Comparison of ENCODE assay signal across 9 mouse cellular contexts in the genomic region with DNA sequence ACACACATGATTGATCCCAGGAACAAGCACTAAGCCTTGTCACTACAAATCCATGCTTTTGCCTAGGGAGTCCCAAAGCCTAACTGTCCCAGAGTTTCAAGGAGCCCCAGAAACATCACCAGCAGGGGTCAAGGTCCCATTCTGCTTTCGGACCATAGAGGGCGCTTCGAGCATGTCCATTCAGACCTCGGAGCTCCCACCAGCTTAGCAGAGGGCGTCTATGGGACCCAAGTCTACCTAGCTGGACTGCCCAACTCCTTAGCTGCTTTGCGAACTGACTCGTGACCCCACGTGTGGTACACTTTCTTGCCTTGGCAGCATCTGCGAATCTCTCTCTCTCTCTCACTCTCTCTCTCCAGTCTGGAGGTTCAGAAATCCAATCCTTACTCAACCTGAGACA. TPM values are rescaled to one million over a fixed set of nuclear protein-coding genes. Genes with fewer than 3 reads are reported as not detected.
DNase-seq lines count a peak whose midpoint lies in the region; ATAC-seq and TF ChIP-seq lines count a peak whose summit lies in the region.
"Had no signal": no experiment of that assay in that cellular context is flagged by ENCODE, and none has a peak within 500 bp of the region (broad histone marks: within the 10 kb centered on the region; RNA-seq: fewer than 3 reads in every experiment).

No protein-coding gene starts in this region.

- peaks cover 81% of the 10 kb centered on the region for H3K27me3 ChIP-seq in intestine, embryonic 14.5 days (replicated peaks; ENCODE audit: control insufficient read depth, insufficient read depth, low read length)
- peaks cover 60% of the 10 kb centered on the region for H3K27me3 ChIP-seq in intestine, embryonic 16.5 days (replicated peaks; ENCODE audit: control insufficient read depth, insufficient read depth, low read length)
- peaks cover 64% of the 10 kb centered on the region for H3K27me3 ChIP-seq in hindbrain, embryonic 13.5 days

- peak; percentile 63 for DNase-seq in intestine, embryonic 14.5 days (ENCODE audit: low spot score)
- DNase-seq in lung, adult 2 months: peak; percentile 53
- peak; percentile 67 for DNase-seq in retina, postnatal 1 day
- no peak for DNase-seq in spleen, postnatal 10 days (ENCODE audit: low spot score in 2 of 2)
- DNase-seq in left cerebral cortex, postnatal 14 days (ENCODE audit: low spot score in 2 of 2): no peak

- ATAC-seq in intestine, embryonic 14.5 days (replicated peaks; ENCODE audit: low FRiP score, low TSS enrichment, low read depth): 0 out of 2 replicates have a peak, but pooled peaks have one; percentile 20
- no peak for ATAC-seq in intestine, embryonic 16.5 days
- ATAC-seq in common myeloid progenitor, adult 5-6 weeks (replicated peaks; ENCODE audit: low read depth, poor library complexity, severe bottlenecking): peak; percentile 68; the same call in 1 of the 2 replicates
- 0 out of 2 replicates have a peak, but pooled peaks have one; percentile 13 for ATAC-seq in hindbrain, embryonic 13.5 days (ENCODE audit: low FRiP score)

- intact Hi-C loops in left cerebral cortex, postnatal 14 days (cut with DNase I): loop anchor here (5.0 kb wide), 3 partner anchors 494 to 1316 kb away; no protein-coding TSS in a partner anchor

- no peaks in the 10 kb centered on the region; the same call in 1 of the 2 replicates for H3K4me1 ChIP-seq in intestine, embryonic 14.5 days (replicated peaks; ENCODE audit: control insufficient read depth, insufficient read depth, low read length)
- H3K4me1 ChIP-seq in intestine, embryonic 16.5 days (ENCODE audit: control insufficient read depth, insufficient read depth, low read length): 0 out of 2 replicates have a peak, but pooled peaks cover 6% of the 10 kb centered on the region
- H3K4me1 ChIP-seq in hindbrain, embryonic 13.5 days (replicated peaks): peaks cover 88% of the 10 kb centered on the region
- H3K4me1 ChIP-seq in lung, adult 2 months (ENCODE audit: control insufficient read depth, insufficient read depth, low read length): no peaks in the 10 kb centered on the region

- TF ChIP-seq POLR2A in lung, adult 2 months (IDR thresholded peaks at IDR 0.05; ENCODE audit: borderline replicate concordance, extremely low read depth, low read depth, low read length): no peak

- WGBS in intestine, embryonic 14.5 days: 9% methylated on average over 9 of the region's 9 CpGs
- 16% methylated on average over 9 of the region's 9 CpGs for WGBS in intestine, embryonic 16.5 days
- WGBS in hindbrain, embryonic 13.5 days: 5% methylated on average over 9 of the region's 9 CpGs
- WGBS in lung, adult 2 months: 2% methylated on average over 9 of the region's 9 CpGs

- no peaks in the 10 kb centered on the region for H3K9me3 ChIP-seq in intestine, embryonic 14.5 days (ENCODE audit: control insufficient read depth, low read length)
- H3K9me3 ChIP-seq in intestine, embryonic 16.5 days (ENCODE audit: control insufficient read depth, low read length): no peaks in the 10 kb centered on the region
- no peaks in the 10 kb centered on the region for H3K9me3 ChIP-seq in hindbrain, embryonic 13.5 days

- H3K36me3 ChIP-seq in intestine, embryonic 14.5 days (ENCODE audit: control insufficient read depth, insufficient read depth, low read length): no peaks in the 10 kb centered on the region
- no peaks in the 10 kb centered on the region for H3K36me3 ChIP-seq in intestine, embryonic 16.5 days (ENCODE audit: control insufficient read depth, insufficient read depth, low read length)
- no peaks in the 10 kb centered on the region for H3K36me3 ChIP-seq in hindbrain, embryonic 13.5 days

- no peak overlapping the region for H3K4me3 ChIP-seq in intestine, embryonic 14.5 days (ENCODE audit: low read depth, low read length)
- H3K4me3 ChIP-seq in intestine, embryonic 16.5 days (ENCODE audit: low read length): no peak overlapping the region
- peak overlapping the region; percentile 62 for H3K4me3 ChIP-seq in hindbrain, embryonic 13.5 days
- peak overlapping the region; percentile 8 for H3K4me3 ChIP-seq in lung, adult 2 months (replicated peaks; ENCODE audit: extremely low read depth, low read depth, low read length)

- H3K9ac ChIP-seq in intestine, embryonic 14.5 days (ENCODE audit: low read length): no peak overlapping the region
- no peak overlapping the region for H3K9ac ChIP-seq in intestine, embryonic 16.5 days (ENCODE audit: low read depth, low read length)
- H3K9ac ChIP-seq in hindbrain, embryonic 13.5 days: peak overlapping the region; percentile 90

- no peak overlapping the region for H3K4me2 ChIP-seq in intestine, embryonic 14.5 days (ENCODE audit: low read length)
- no peak overlapping the region for H3K4me2 ChIP-seq in intestine, embryonic 16.5 days (ENCODE audit: low read depth, low read length)
- H3K4me2 ChIP-seq in hindbrain, embryonic 13.5 days: peak overlapping the region; percentile 69

- no peak overlapping the region for H3K27ac ChIP-seq in intestine, embryonic 14.5 days (ENCODE audit: low read depth)
- no peak overlapping the region for H3K27ac ChIP-seq in intestine, embryonic 16.5 days (ENCODE audit: low read length)
- H3K27ac ChIP-seq in hindbrain, embryonic 13.5 days: peak overlapping the region; percentile 64

- TF ChIP-seq CTCF in lung, adult 2 months (IDR thresholded peaks at IDR 0.05; ENCODE audit: insufficient read depth, low read length): peak; percentile 52

RNA-seq across cellular contexts. Expression of gene Irx1, which starts 7.0 kb away (rescaled TPM):
- polyA plus RNA-seq in intestine, embryonic 14.5 days (2014; fragmentation: Nextera tagmentation; extraction: Ambion mirVana): not detected in 2 replicates
- polyA plus RNA-seq in intestine, embryonic 16.5 days (2015; fragmentation: Nextera tagmentation; extraction: Ambion mirVana): not detected in 2 replicates
- total RNA-seq in common myeloid progenitor, adult 5-6 weeks (2017): not detected in 2 replicates
- polyA plus RNA-seq in hindbrain, embryonic 13.5 days (2015; fragmentation: Nextera tagmentation; extraction: Ambion mirVana): 8.3 and 8.7 TPM in 2 replicates
- 122 and 300 TPM in 2 replicates for polyA plus RNA-seq in lung, adult 2 months (2012; rRNA removed)
- 1 to 10 TPM in 1 of 2 experiments, under 1 TPM in 1; 0.68 to 1.2 TPM for total RNA-seq in left cerebral cortex, postnatal 14 days (2021)
- polyA plus RNA-seq: large intestine, adult 2 months had no signal

Comparison
In these comparisons a context has a peak if more than half of its experiments do, and no peak if none do; other contexts are left out.
1. DNase-seq: peak in intestine, embryonic 14.5 days (single experiment), lung, adult 2 months (single experiment) and retina, postnatal 1 day (single experiment); none in spleen, postnatal 10 days (0 of 2) and left cerebral cortex, postnatal 14 days (0 of 2).
2. H3K4me3 ChIP-seq: peak in hindbrain, embryonic 13.5 days (single experiment) and lung, adult 2 months (single experiment); none in intestine, embryonic 14.5 days (single experiment) and intestine, embryonic 16.5 days (single experiment).
3. RNA of gene Irx1, which starts 7.0 kb away (polyA plus RNA-seq): 122 to 300 TPM in lung, adult 2 months; 8.3 to 8.7 TPM in hindbrain, embryonic 13.5 days, not detected in intestine, embryonic 14.5 days and not detected in intestine, embryonic 16.5 days; every median in the first group is over 10 times any median in the second.